Mouse (Mus musculus) erythroblast, embryonic 14.5 days (primary cell): ENCODE measurements around the gene Gm44511.

Source experiments
- GATA1 ChIP-seq: IDR thresholded peaks from 2 replicates; pipeline ENCODE4 v1.6.1; 2012; ENCODE audit warnings: low read length, inconsistent platforms, mixed read lengths
- TAL1 ChIP-seq: IDR thresholded peaks from 3 replicates; pipeline ENCODE4 v1.6.1; 2012; ENCODE audit warnings: low read length, inconsistent platforms, mixed read lengths

DNA sequence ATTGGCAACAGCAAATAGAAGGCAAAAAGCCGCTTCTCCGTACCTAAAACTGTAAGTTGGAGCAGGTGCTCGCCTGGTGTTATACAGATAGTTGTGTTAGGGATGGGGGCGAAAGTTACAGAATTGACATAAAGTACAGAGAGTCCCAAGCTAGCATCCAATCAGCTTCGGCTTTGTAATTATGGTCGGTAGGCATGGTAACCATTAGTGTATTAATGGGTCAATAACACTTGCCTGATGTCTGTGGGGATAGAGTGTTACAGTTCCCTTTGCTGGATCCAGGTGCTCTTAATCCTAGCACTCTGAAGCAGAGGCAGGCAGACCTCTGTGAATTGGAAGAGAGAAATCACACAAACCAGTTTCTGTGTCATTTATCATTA is 10.8 kb upstream of the Gm44511 start:
- TF ChIP-seq GATA1 (no peak), TAL1 (no peak)
